Mouse (Mus musculus) C2C12 (cell line): ENCODE measurements around the gene Oxct1.

Source experiments
- CEBPB ChIP-seq: IDR thresholded peaks from one replicate; pipeline ENCODE4 v1.6.1; 2011; ENCODE audit warnings: low read depth, mild to moderate bottlenecking, control low read depth, moderate library complexity
- CTCF ChIP-seq: IDR thresholded peaks from one replicate; pipeline ENCODE4 v1.5.1; 2011; ENCODE audit not compliant: control insufficient read depth, insufficient read depth, insufficient read length
- FOSL1 ChIP-seq: IDR thresholded peaks from one replicate; pipeline ENCODE4 v1.8.0; 2011; ENCODE audit warnings: mild to moderate bottlenecking, low read length; ENCODE audit not compliant: poor library complexity, insufficient read depth, severe bottlenecking
- MYOG ChIP-seq: IDR thresholded peaks from one replicate; pipeline ENCODE4 v1.6.1; 2011; ENCODE audit not compliant: control insufficient read depth, insufficient read length; ENCODE audit errors: extremely low read depth
- USF1 ChIP-seq: IDR thresholded peaks from one replicate; pipeline ENCODE4 v1.6.1; 2011; ENCODE audit warnings: low read depth, mild to moderate bottlenecking, control low read depth, moderate library complexity

DNA sequence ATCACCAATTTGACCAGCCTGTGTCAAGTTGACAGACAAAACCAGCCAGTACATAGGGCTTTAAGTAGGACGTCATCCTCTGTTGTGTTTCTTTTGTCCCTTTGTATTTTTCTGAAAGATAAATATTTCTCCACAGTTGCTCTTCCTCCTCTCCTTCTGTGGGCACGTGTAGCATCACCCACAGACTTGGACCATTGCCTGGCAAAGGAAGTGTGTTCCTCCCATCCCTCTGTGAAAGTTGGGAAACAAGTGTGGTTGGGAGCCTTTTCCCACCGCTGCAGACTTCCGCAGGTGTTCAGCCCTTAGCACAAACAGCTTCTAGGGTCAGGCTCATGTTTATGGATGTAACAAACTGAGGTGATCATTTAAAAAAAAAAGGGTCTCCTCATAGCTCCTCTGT, 61.3 kb downstream of the Oxct1 start:
- TF ChIP-seq CTCF (no peak), CEBPB (no peak), USF1 (no peak), FOSL1 (no peak), MYOG (no peak)
